Mouse (Mus musculus): ENCODE data around the gene Ssna1. TPM values are rescaled to one million over a fixed set of nuclear protein-coding genes. Genes with fewer than 3 reads are reported as not detected.

Gene Ssna1
- polyA plus RNA-seq, 1 experiment from 2014 or later = 199 TPM

GRCm38 (mm10) chr2:25303452-25303851 lies 31.2 kb upstream of the Ssna1 start:
- H3K4me1 ChIP-seq = peaks cover 9% of the 10 kb centered on the region
- DNase-seq (ENCODE audit: low spot score) = no peak
- H3K9me3 ChIP-seq = no peaks in the 10 kb centered on the region
- no peaks in the 10 kb centered on the region for H3K36me3 ChIP-seq
- peaks cover 70% of the 10 kb centered on the region for H3K27me3 ChIP-seq (ENCODE audit: insufficient read depth, poor library complexity, severe bottlenecking)
- no peak overlapping the region for H3K27ac ChIP-seq
- H3K4me3 ChIP-seq = no peak overlapping the region
- WGBS = 55% methylated on average over 3 of the region's 3 CpGs

DNA sequence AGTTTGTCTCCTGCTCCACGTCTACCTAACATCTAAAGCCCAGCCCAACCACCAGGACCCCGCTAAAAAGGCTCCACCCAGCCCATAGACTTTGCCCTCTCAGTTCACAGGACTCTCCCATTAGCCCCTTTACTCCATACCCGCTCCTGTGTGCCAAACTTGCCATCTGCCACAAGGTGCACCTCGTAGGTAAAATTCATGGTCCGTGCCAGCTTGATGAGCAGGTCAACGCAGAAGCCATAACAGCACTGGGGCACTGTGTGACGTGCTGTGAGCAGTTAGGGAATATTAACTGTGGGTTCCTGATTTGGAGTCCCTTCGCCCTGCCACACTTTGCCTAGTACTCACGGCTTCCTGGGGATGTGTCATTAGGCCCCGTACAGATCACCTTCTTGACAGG lies 25.8 kb upstream of the Ssna1 start:
- WGBS = 76% methylated on average over 10 of the region's 10 CpGs
- no peak for DNase-seq (ENCODE audit: low spot score)
- no peaks in the 10 kb centered on the region for H3K9me3 ChIP-seq
- H3K27ac ChIP-seq = no peak overlapping the region
- H3K27me3 ChIP-seq (ENCODE audit: insufficient read depth, poor library complexity, severe bottlenecking) = peaks cover 70% of the 10 kb centered on the region
- H3K4me3 ChIP-seq = no peak overlapping the region
- H3K4me1 ChIP-seq = no peaks in the 10 kb centered on the region
- no peaks in the 10 kb centered on the region for H3K36me3 ChIP-seq

- Histone ChIP-seq H3K27me3 (ENCODE audit: insufficient read depth, poor library complexity, severe bottlenecking) (peaks cover 74% of the 10 kb centered on the region), H3K36me3 (no peaks in the 10 kb centered on the region), H3K4me1 (peaks cover 6% of the 10 kb centered on the region), H3K27ac (no peak overlapping the region), H3K4me3 (no peak overlapping the region), H3K9me3 (no peaks in the 10 kb centered on the region)
- DNase-seq (ENCODE audit: low spot score) = no peak
- WGBS = 67% methylated on average over 8 of the region's 8 CpGs
Observed at GRCm38 (mm10) chr2:25297093-25297492, 24.9 kb upstream of the Ssna1 start.

GRCm38 (mm10) chr2:25293706-25294105 lies 21.5 kb upstream of the Ssna1 start:
- Histone ChIP-seq H3K4me3 (no peak overlapping the region), H3K27me3 (ENCODE audit: insufficient read depth, poor library complexity, severe bottlenecking) (peaks cover 100% of the 10 kb centered on the region), H3K4me1 (peaks cover 28% of the 10 kb centered on the region), H3K9me3 (no peaks in the 10 kb centered on the region), H3K27ac (no peak overlapping the region), H3K36me3 (no peaks in the 10 kb centered on the region)
- no peak for DNase-seq (ENCODE audit: low spot score)
- WGBS = 66% methylated on average over 9 of the region's 9 CpGs

- Histone ChIP-seq H3K27me3 (ENCODE audit: insufficient read depth, poor library complexity, severe bottlenecking) (peaks cover 100% of the 10 kb centered on the region), H3K36me3 (no peaks in the 10 kb centered on the region), H3K4me1 (peaks cover 28% of the 10 kb centered on the region), H3K9me3 (no peaks in the 10 kb centered on the region), H3K27ac (no peak overlapping the region), H3K4me3 (no peak overlapping the region)
- 0% methylated on average over 1 of the region's 1 CpGs for WGBS
- DNase-seq (ENCODE audit: low spot score) = no peak
Observed at GRCm38 (mm10) chr2:25292856-25293255, 20.6 kb upstream of the Ssna1 start.

- 7% methylated on average over 41 of the region's 43 CpGs for WGBS
- Histone ChIP-seq H3K27ac (no peak overlapping the region), H3K4me1 (peaks cover 28% of the 10 kb centered on the region), H3K36me3 (no peaks in the 10 kb centered on the region), H3K27me3 (ENCODE audit: insufficient read depth, poor library complexity, severe bottlenecking) (peaks cover 100% of the 10 kb centered on the region), H3K9me3 (no peaks in the 10 kb centered on the region), H3K4me3 (peak overlapping the region; percentile 50)
- DNase-seq (ENCODE audit: low spot score) = no peak
Observed at GRCm38 (mm10) chr2:25292054-25292544, 19.9 kb upstream of the Ssna1 start.

- Histone ChIP-seq H3K4me3 (peak overlapping the region; percentile 50), H3K36me3 (no peaks in the 10 kb centered on the region), H3K4me1 (peaks cover 28% of the 10 kb centered on the region), H3K27me3 (ENCODE audit: insufficient read depth, poor library complexity, severe bottlenecking) (peaks cover 100% of the 10 kb centered on the region), H3K27ac (no peak overlapping the region), H3K9me3 (no peaks in the 10 kb centered on the region)
- WGBS = 8% methylated on average over 32 of the region's 32 CpGs
- no peak for DNase-seq (ENCODE audit: low spot score)
Observed at GRCm38 (mm10) chr2:25291184-25292053, 19.2 kb upstream of the Ssna1 start.

- Histone ChIP-seq H3K9me3 (no peaks in the 10 kb centered on the region), H3K4me1 (peaks cover 28% of the 10 kb centered on the region), H3K27me3 (ENCODE audit: insufficient read depth, poor library complexity, severe bottlenecking) (peaks cover 100% of the 10 kb centered on the region), H3K27ac (no peak overlapping the region), H3K4me3 (peak overlapping the region; percentile 36), H3K36me3 (peaks cover 6% of the 10 kb centered on the region)
- DNase-seq (ENCODE audit: low spot score) = no peak
- WGBS = under 1% methylated on average over 18 of the region's 18 CpGs
Observed at GRCm38 (mm10) chr2:25290816-25291130, 18.5 kb upstream of the Ssna1 start.

DNA sequence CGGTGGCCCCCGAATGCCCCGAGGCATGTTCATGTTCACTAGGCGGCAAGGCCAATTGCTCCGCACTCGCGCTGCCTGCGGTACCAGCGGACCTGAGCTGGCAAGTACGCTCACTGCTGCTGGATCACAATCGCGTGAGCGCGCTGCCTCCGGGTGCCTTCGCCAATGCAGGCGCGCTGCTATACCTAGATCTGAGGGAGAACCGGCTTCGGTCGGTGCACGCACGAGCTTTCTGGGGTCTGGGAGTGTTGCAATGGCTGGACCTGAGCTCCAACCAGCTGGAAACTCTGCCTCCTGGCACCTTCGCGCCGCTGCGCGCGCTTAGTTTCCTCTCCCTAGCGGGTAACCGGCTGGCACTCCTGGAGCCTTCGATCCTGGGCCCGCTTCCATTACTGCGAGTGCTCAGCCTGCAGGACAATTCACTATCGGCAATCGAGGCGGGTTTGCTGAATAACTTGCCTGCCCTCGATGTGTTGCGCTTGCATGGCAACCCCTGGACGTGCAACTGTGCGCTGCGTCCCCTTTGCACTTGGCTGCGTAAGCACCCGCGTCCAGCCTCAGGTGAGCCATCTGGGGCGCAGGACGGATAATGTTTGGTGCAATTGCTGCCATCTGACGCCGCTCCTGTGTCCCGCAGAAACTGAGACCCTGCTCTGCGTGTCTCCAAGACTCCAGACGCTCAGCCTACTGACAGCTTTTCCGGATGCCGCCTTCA lies 18.0 kb upstream of the Ssna1 start:
- 3% methylated on average over 54 of the region's 54 CpGs for WGBS
- no peak for DNase-seq (ENCODE audit: low spot score)
- Histone ChIP-seq H3K4me3 (peak overlapping the region; percentile 36), H3K27ac (no peak overlapping the region), H3K36me3 (peaks cover 11% of the 10 kb centered on the region), H3K9me3 (no peaks in the 10 kb centered on the region), H3K4me1 (peaks cover 28% of the 10 kb centered on the region), H3K27me3 (ENCODE audit: insufficient read depth, poor library complexity, severe bottlenecking) (peaks cover 96% of the 10 kb centered on the region)

DNA sequence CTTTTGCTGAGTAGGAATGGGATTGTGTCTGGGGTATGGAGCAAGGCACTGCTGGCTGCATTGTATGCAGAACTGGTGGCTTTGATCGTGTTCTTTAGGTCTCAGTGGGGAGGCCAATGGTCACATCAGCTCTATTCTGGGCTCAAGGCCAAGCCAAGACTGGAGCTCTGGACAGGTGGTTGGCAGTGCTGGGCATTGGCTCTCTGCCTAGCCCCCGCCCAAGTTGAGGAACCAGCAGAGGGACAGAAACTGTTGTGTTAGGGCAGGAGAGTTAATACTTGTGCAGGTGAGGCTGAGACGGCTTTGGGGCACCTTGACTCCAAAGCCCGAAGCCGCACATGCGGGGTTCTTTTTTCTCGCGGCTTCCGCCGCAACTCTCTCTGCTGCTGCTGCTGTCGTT lies 17.4 kb upstream of the Ssna1 start, which contains the start of gene Lrrc26:
TSS of gene Lrrc26 (plus strand) at position 265 of the 400 bp plus-strand sequence.
- H3K27me3 ChIP-seq (ENCODE audit: insufficient read depth, poor library complexity, severe bottlenecking) = peaks cover 90% of the 10 kb centered on the region
- WGBS = 9% methylated on average over 11 of the region's 11 CpGs
- no peak within 1 kb of the TSS for H3K27ac ChIP-seq
- peaks cover 18% of the 10 kb centered on the region for H3K36me3 ChIP-seq
- H3K4me3 ChIP-seq = peak within 1 kb of the TSS; percentile 36
- H3K9me3 ChIP-seq = no peaks in the 10 kb centered on the region
- H3K4me1 ChIP-seq = peaks cover 28% of the 10 kb centered on the region
- DNase-seq (ENCODE audit: low spot score) = no peak

DNA sequence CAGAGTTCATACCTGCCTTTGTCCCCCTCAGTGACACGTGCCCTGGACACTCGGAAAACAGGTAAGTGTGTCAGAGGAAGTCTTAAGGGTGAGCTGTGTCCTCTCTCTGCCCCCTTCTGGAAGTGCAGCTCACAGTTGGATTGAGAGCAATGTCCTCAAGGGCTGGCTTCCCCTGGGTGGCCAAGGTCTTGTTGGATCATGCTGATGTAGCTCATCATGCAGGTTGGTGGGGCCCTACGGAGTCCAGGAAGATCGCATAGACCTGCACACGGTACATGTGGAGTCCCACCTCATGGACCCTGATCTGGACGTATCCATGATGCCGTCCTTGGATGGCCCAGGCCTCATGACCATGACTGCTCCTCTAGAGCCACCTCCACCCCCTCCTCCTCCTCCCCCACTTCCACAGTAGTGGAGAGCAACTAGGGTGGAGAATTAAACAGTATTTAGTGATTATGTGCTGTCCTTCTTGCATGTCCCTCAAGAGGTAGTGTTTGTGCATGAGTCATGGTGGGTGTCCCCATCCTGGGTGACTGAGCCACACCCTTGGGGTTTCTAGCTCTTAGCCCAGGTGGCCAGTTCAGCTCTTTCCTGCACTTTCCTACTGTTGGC lies 16.6 kb upstream of the Ssna1 start:
- 82% methylated on average over 7 of the region's 7 CpGs for WGBS
- DNase-seq (ENCODE audit: low spot score) = no peak
- no peaks in the 10 kb centered on the region for H3K9me3 ChIP-seq
- no peak overlapping the region for H3K4me3 ChIP-seq
- H3K27me3 ChIP-seq (ENCODE audit: insufficient read depth, poor library complexity, severe bottlenecking) = peaks cover 82% of the 10 kb centered on the region
- no peak overlapping the region for H3K27ac ChIP-seq
- peaks cover 26% of the 10 kb centered on the region for H3K36me3 ChIP-seq
- peaks cover 28% of the 10 kb centered on the region for H3K4me1 ChIP-seq

DNA sequence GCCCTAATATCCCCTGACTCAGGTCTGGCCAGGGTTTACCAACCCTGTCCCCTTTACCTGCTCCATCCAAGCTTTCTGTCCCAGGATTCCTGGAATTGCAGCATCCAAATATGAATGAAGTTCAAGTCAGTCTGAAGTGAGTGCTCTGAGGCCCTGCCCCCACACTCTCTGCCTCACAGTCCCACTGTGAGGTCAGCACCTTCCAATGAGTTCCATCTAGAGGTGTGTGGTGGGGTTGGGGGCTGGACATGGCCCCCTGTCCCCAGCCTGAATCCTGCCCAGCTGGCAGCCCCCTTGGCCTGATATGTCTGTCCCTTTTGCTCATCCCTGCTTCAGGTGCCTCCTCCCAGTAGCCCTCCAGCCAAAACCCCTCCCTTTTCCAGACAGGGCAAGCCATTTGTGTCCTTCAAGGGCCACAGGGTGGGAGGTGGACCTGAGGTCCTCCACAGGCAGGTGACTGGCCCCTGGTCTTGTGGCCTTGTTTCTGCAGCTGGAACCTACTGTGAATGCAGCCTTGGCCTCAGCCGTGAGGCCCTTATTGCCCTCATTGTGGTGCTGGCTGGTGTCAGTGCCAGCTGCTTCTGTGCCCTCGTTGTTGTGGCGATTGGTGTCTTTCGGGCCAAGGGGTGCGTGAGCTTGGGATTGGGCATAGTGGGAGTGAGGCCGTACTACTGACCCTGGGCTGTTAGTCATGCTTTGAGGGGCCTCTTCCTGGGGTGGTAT lies 15.8 kb upstream of the Ssna1 start, which contains the start of gene Tmem210:
TSS of gene Tmem210 (plus strand) at position 219 of the 723 bp plus-strand sequence.
- DNase-seq (ENCODE audit: low spot score) = no peak
- H3K36me3 ChIP-seq = peaks cover 32% of the 10 kb centered on the region
- 84% methylated on average over 6 of the region's 6 CpGs for WGBS
- H3K27me3 ChIP-seq (ENCODE audit: insufficient read depth, poor library complexity, severe bottlenecking) = peaks cover 74% of the 10 kb centered on the region
- no peaks in the 10 kb centered on the region for H3K9me3 ChIP-seq
- H3K27ac ChIP-seq = no peak within 1 kb of the TSS
- no peak within 1 kb of the TSS for H3K4me3 ChIP-seq
- peaks cover 28% of the 10 kb centered on the region for H3K4me1 ChIP-seq
